Mouse (Mus musculus): Measurements from ENCODE around the gene Adam22. TPM values are rescaled to one million over a fixed set of nuclear protein-coding genes. Genes with fewer than 3 reads are reported as not detected.

The Adam22 gene
- polyA plus RNA-seq, 1 experiment: 0.55 TPM

DNA sequence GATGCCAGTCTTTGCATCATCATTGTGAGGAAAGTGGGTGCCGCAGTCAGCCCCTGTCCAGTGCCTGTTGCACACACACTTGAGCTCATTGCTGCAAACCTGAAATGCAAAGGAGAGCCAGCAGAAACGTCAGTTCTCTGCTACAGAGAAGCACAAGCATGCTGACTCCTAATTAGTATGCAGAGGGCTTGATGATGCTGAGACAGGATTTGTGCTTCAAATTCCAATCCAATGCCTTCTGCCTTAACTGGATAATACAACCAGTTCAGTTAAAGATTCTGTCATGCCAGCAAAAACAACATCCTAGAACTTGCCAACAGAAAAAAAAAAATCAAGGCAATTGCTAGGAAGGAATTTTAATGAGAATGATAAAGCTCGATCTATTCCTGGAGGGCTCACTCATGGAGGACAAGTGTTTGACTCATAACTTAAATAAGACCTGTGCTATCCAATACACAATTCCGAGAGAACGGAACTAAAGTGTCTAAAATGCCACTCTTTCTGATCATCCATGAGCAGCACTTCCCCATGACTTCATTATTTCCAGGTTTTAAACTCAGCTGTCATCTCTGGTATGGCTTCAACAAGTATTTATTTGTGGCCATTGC, 251.3 kb downstream of the Adam22 start:
- Histone ChIP-seq H3K27me3 (ENCODE audit: control insufficient read depth, insufficient read depth, low read length) (no peaks in the 10 kb centered on the region), H3K27ac (ENCODE audit: control insufficient read depth, insufficient read depth, low read length) (no peak overlapping the region), H3K36me3 (ENCODE audit: control insufficient read depth, insufficient read depth, low read length) (no peaks in the 10 kb centered on the region), H3K4me1 (replicated peaks; ENCODE audit: control insufficient read depth, insufficient read depth, low read length) (no peaks in the 10 kb centered on the region), H3K4me3 (ENCODE audit: control insufficient read depth, insufficient read depth, low read length) (no peak overlapping the region)
- no peak for DNase-seq
- TF ChIP-seq CTCF (IDR thresholded peaks at IDR 0.05; ENCODE audit: borderline replicate concordance, control insufficient read depth, extremely low read depth, insufficient read depth, low read length, poor library complexity): no peak
- TF ChIP-seq POLR2A (IDR thresholded peaks at IDR 0.05; ENCODE audit: control insufficient read depth, extremely low read depth, insufficient read depth, low read length, poor library complexity): no peak
- 94% methylated on average over 5 of the region's 5 CpGs for WGBS

DNA sequence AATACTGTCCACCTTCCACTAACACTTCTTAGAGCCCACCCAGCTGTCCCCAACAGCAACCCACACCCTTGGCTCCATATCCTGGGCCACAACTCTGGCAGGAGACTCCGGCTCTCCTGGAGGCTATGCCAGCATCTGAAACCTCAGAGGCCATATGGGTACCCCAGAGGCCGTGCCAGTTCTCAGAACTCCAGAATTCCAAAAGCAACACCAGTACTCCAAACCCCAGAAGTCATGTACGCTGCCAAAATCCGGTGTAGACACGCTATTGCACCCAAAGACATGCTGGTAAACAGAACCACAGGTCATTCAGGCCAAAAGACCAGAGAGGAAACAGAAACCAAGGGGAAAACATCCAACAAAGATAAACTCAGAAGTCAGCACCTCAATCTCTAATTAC, 255.7 kb downstream of the Adam22 start:
- 93% methylated on average over 5 of the region's 5 CpGs for WGBS

DNA sequence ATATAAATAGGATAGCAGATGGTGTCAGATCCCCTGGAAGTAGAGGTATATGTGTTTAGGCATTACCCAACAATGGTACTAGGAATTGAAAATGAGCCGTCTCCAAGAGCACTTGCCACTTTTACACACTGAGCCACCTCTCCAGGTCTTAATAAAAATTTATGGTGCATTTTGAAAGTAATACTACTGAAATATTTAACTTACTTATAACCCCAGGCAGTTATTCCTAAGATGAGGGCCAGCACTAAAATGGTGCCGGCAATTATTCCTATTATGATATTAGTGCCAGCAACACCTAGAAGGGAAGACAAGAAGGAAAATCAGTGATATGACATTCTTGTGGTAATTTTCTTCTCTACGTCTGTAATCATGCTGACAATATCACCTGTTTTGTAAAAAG, 256.3 kb downstream of the Adam22 start:
- Histone ChIP-seq H3K36me3 (ENCODE audit: control insufficient read depth, insufficient read depth, low read length) (no peaks in the 10 kb centered on the region), H3K27ac (ENCODE audit: control insufficient read depth, insufficient read depth, low read length) (no peak overlapping the region), H3K4me1 (replicated peaks; ENCODE audit: control insufficient read depth, insufficient read depth, low read length) (no peaks in the 10 kb centered on the region), H3K27me3 (ENCODE audit: control insufficient read depth, insufficient read depth, low read length) (no peaks in the 10 kb centered on the region), H3K4me3 (ENCODE audit: control insufficient read depth, insufficient read depth, low read length) (no peak overlapping the region)
- DNase-seq: no peak
- WGBS: 98% methylated on average over 3 of the region's 3 CpGs
- TF ChIP-seq POLR2A (IDR thresholded peaks at IDR 0.05; ENCODE audit: control insufficient read depth, extremely low read depth, insufficient read depth, low read length, poor library complexity) (no peak), CTCF (IDR thresholded peaks at IDR 0.05; ENCODE audit: borderline replicate concordance, control insufficient read depth, extremely low read depth, insufficient read depth, low read length, poor library complexity) (no peak)

More for the DNA sequence above, 255.7 kb downstream of the Adam22 start:
- DNase-seq: no peak
- H3K27me3 ChIP-seq (ENCODE audit: control insufficient read depth, insufficient read depth, low read length): no peaks in the 10 kb centered on the region
- H3K4me1 ChIP-seq (replicated peaks; ENCODE audit: control insufficient read depth, insufficient read depth, low read length): no peaks in the 10 kb centered on the region
- no peaks in the 10 kb centered on the region for H3K36me3 ChIP-seq (ENCODE audit: control insufficient read depth, insufficient read depth, low read length)
- TF ChIP-seq POLR2A (IDR thresholded peaks at IDR 0.05; ENCODE audit: control insufficient read depth, extremely low read depth, insufficient read depth, low read length, poor library complexity) (no peak), CTCF (IDR thresholded peaks at IDR 0.05; ENCODE audit: borderline replicate concordance, control insufficient read depth, extremely low read depth, insufficient read depth, low read length, poor library complexity) (no peak)
- H3K27ac ChIP-seq (ENCODE audit: control insufficient read depth, insufficient read depth, low read length): no peak overlapping the region
- no peak overlapping the region for H3K4me3 ChIP-seq (ENCODE audit: control insufficient read depth, insufficient read depth, low read length)

DNA sequence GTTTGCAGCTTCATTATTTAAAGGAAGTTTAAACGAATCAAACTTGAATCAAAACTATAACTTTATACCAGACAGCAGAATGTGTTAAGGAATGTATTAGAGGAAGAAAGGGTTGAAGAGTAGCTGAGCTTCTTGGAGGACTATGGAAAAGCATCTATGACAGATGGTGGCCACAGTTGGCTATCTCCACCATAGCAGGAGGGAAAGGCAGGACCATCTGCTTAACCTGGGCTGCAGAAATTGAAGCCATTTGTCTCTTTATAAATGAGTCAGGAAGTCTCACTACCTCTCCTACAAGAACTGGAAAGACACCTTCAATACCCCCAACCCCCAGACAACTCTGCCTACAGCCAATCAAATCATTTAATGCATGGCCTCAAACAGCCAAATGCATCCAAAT, 272.3 kb downstream of the Adam22 start:
- Histone ChIP-seq H3K27ac (ENCODE audit: control insufficient read depth, insufficient read depth, low read length) (no peak overlapping the region), H3K36me3 (ENCODE audit: control insufficient read depth, insufficient read depth, low read length) (no peaks in the 10 kb centered on the region), H3K4me1 (replicated peaks; ENCODE audit: control insufficient read depth, insufficient read depth, low read length) (no peaks in the 10 kb centered on the region), H3K4me3 (ENCODE audit: control insufficient read depth, insufficient read depth, low read length) (no peak overlapping the region), H3K27me3 (ENCODE audit: control insufficient read depth, insufficient read depth, low read length) (no peaks in the 10 kb centered on the region)
- TF ChIP-seq CTCF (IDR thresholded peaks at IDR 0.05; ENCODE audit: borderline replicate concordance, control insufficient read depth, extremely low read depth, insufficient read depth, low read length, poor library complexity): no peak
- no peak for TF ChIP-seq POLR2A (IDR thresholded peaks at IDR 0.05; ENCODE audit: control insufficient read depth, extremely low read depth, insufficient read depth, low read length, poor library complexity)
- 92% methylated on average over 1 of the region's 1 CpGs for WGBS
- DNase-seq: no peak

DNA sequence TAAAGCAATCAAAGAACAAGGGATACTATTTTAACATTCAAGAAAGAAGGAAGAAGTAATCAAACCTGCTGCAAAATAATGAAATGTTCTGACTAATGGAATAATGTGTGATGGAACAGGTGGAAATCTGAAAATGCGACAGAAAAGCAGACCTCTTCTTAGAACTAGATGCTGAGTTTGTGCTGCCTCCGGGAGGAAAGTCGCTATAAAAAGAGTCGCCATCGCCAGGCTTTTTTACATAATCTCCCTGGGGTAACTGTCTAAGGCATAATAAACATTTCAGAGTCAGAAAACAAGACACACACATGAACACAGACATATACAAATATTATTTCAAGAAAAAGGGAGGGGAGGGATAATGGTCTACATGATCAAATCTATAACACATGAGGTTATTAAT, 273.0 kb downstream of the Adam22 start:
- no peak for TF ChIP-seq POLR2A (IDR thresholded peaks at IDR 0.05; ENCODE audit: control insufficient read depth, extremely low read depth, insufficient read depth, low read length, poor library complexity)
- no peak for TF ChIP-seq CTCF (IDR thresholded peaks at IDR 0.05; ENCODE audit: borderline replicate concordance, control insufficient read depth, extremely low read depth, insufficient read depth, low read length, poor library complexity)
- 94% methylated on average over 5 of the region's 5 CpGs for WGBS
- no peak for DNase-seq

DNA sequence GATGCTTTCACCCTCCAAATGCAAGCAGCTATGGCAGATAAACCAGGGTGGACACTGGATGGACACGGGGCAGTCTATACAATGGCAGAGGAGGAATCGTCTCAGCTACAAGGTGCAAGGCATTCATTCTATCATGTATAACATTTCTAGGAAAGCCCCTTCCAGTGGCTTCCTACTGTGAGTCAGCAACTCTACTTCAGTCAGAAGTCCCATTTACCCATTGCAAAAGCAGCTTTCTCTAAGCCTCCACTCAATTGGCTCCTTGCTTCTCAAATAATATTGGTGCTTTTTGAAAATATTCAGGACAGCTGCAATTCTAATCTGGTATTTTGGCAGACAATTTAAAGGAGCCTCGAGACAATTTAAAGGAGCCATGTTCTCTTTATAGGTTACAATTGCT, 279.8 kb downstream of the Adam22 start:
- Histone ChIP-seq H3K27me3 (ENCODE audit: control insufficient read depth, insufficient read depth, low read length) (no peaks in the 10 kb centered on the region), H3K4me3 (ENCODE audit: control insufficient read depth, insufficient read depth, low read length) (no peak overlapping the region), H3K4me1 (replicated peaks; ENCODE audit: control insufficient read depth, insufficient read depth, low read length) (no peaks in the 10 kb centered on the region), H3K27ac (ENCODE audit: control insufficient read depth, insufficient read depth, low read length) (no peak overlapping the region), H3K36me3 (ENCODE audit: control insufficient read depth, insufficient read depth, low read length) (no peaks in the 10 kb centered on the region)
- DNase-seq: no peak
- no peak for TF ChIP-seq POLR2A (IDR thresholded peaks at IDR 0.05; ENCODE audit: control insufficient read depth, extremely low read depth, insufficient read depth, low read length, poor library complexity)
- TF ChIP-seq CTCF (IDR thresholded peaks at IDR 0.05; ENCODE audit: borderline replicate concordance, control insufficient read depth, extremely low read depth, insufficient read depth, low read length, poor library complexity): no peak
- WGBS: 50% methylated on average over 3 of the region's 3 CpGs

More for the DNA sequence above, 273.0 kb downstream of the Adam22 start:
- H3K4me3 ChIP-seq (ENCODE audit: control insufficient read depth, insufficient read depth, low read length): no peak overlapping the region
- no peaks in the 10 kb centered on the region for H3K4me1 ChIP-seq (replicated peaks; ENCODE audit: control insufficient read depth, insufficient read depth, low read length)
- no peak overlapping the region for H3K27ac ChIP-seq (ENCODE audit: control insufficient read depth, insufficient read depth, low read length)
- H3K27me3 ChIP-seq (ENCODE audit: control insufficient read depth, insufficient read depth, low read length): no peaks in the 10 kb centered on the region
- H3K36me3 ChIP-seq (ENCODE audit: control insufficient read depth, insufficient read depth, low read length): no peaks in the 10 kb centered on the region

DNA sequence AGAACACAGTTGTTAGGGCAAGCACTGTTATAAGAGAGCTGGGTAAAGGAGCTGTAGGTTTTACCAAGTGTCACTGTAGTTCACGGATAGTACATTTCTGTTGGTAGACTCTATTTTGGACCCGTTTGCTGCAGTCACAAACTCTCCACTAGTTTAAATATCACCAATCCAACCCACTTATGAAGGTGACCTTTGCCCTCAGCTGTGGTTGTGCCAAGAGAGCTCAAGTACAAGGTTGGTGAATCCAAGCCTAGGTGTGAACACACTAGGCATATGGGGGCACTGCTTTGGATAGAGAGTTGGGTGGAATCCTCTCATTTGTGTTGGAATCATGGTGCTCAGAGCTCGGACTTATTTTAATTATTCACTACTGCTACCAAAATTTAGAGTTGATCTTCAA, 282.3 kb downstream of the Adam22 start:
- 90% methylated on average over 3 of the region's 3 CpGs for WGBS

More for the DNA sequence above, 282.3 kb downstream of the Adam22 start:
- no peak for DNase-seq
- no peak for TF ChIP-seq CTCF (IDR thresholded peaks at IDR 0.05; ENCODE audit: borderline replicate concordance, control insufficient read depth, extremely low read depth, insufficient read depth, low read length, poor library complexity)
- TF ChIP-seq POLR2A (IDR thresholded peaks at IDR 0.05; ENCODE audit: control insufficient read depth, extremely low read depth, insufficient read depth, low read length, poor library complexity): no peak
- H3K4me3 ChIP-seq (ENCODE audit: control insufficient read depth, insufficient read depth, low read length): no peak overlapping the region
- no peaks in the 10 kb centered on the region for H3K27me3 ChIP-seq (ENCODE audit: control insufficient read depth, insufficient read depth, low read length)
- no peak overlapping the region for H3K27ac ChIP-seq (ENCODE audit: control insufficient read depth, insufficient read depth, low read length)
- H3K36me3 ChIP-seq (ENCODE audit: control insufficient read depth, insufficient read depth, low read length): no peaks in the 10 kb centered on the region
- H3K4me1 ChIP-seq (replicated peaks; ENCODE audit: control insufficient read depth, insufficient read depth, low read length): no peaks in the 10 kb centered on the region

Measured in thymus, adult 2 months (tissue).